Mouse (Mus musculus): ENCODE data around the gene Cfap161.
A peak's percentile ranks its signal among the peaks of the same experiment; 100 is the strongest.

- TF ChIP-seq EP300 (IDR thresholded peaks at IDR 0.05; ENCODE audit: low read depth) = no peak
- TF ChIP-seq CTCF (IDR thresholded peaks at IDR 0.05; ENCODE audit: low read depth) = peak; percentile 50
These were observed 7.8 kb upstream of the Cfap161 start for GRCm38 (mm10) chr7:83802509-83802908.

Measured in liver, embryonic 14.5 days (tissue).